Mouse (Mus musculus) spleen, postnatal 4 days (tissue): ENCODE data around the gene Mmp2.
"Not testable (repeated sequence)": the region's sequence is repeated elsewhere in the genome, so short reads cannot be mapped to it uniquely, and the experiment has no call there.

Experiments
- DNase-seq, 2 experiments: peaks; one replicate each; pipeline ENCODE4 v3.0.0; 2022; ENCODE audit warnings: low spot score in 2 of 2

The Mmp2 gene

DNA sequence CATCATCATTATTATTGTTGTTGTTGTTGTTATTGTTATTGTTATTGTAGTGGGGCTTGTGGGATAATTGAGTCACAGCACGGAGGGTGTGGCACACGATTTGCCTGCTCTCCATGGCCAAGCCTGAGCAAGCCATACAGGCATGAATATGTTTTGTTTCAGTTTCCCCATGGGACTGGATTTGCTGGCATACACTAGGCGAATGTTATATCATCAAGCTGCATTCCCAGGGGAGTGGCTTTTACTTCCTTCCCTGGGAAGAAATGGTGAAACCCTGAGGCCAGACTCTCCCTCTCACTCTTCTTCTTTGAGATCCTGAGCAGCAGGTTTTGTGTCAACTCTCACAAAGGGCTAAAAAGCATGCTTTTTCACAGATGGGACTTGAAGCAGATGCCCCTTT lies 11.5 kb downstream of the Mmp2 start:
- DNase-seq = no peak

DNA sequence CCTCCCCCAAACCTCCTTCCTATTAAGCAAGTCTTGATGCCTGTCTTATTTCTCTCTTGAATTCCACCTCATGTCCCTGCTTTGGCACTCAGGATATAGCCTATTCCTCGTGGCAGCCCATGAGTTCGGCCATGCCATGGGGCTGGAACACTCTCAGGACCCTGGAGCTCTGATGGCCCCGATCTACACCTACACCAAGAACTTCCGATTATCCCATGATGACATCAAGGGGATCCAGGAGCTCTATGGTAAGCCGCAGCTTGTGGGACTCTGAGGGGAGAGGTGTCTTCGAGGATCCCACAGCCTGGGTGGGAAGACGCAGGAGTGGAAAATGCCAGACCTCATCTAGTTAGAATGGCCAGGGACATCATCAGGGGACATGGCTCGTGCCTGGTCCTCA lies 12.1 kb downstream of the Mmp2 start:
- DNase-seq = no peak

GRCm38 (mm10) chr8:92839876-92840275 lies 12.8 kb downstream of the Mmp2 start:
- no peak for DNase-seq

GRCm38 (mm10) chr8:92846684-92847083 lies 19.6 kb downstream of the Mmp2 start:
- no peak for DNase-seq

- no peak for DNase-seq
Observed at GRCm38 (mm10) chr8:92847299-92847698, 20.2 kb downstream of the Mmp2 start.

GRCm38 (mm10) chr8:92849261-92849660 lies 22.2 kb downstream of the Mmp2 start:
- DNase-seq = no peak

- DNase-seq = no peak
Observed at GRCm38 (mm10) chr8:92850239-92850638, 23.1 kb downstream of the Mmp2 start.

DNA sequence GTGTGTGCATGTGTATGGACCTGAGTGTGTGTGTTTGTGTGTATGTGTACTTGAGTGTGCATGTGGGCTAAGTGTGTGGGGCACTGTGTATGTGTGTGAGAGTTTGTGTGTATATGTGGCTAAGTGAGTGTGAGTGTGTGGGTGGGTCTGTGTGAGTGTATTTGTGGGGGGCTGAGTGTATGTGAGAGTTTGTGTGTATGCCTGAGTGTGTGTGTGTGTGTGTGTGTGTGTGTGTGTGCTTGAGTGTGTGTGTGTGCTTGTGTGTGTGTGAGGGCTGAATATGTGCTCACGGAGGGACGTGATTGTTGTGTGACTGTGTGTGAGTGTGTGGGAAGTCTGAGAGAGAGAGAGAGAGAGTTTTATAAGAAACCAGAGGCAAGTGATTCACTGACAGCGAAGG lies 24.3 kb downstream of the Mmp2 start:
- no peak for DNase-seq

GRCm38 (mm10) chr8:92853188-92853983 lies 26.3 kb downstream of the Mmp2 start:
- DNase-seq = no peak

DNA sequence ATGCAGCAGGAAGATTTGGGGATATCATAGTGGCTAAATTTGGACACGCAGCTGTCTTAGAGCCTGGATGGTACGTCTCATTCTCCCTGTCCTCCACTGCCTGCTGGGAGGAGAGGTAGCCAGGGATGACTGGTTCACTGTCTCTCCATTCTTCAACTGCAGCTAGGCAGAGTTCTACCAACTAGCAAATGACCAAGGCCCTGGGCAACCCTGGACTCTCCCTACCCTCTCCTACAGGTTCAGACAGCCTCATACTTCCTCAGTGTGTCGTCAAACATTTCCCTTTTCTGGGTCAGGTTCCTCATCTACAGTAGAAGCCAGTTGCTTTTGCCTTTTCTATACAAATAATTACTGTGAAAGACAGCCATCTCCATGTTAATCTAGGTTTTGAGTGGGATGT lies 27.6 kb downstream of the Mmp2 start:
- no peak for DNase-seq

DNA sequence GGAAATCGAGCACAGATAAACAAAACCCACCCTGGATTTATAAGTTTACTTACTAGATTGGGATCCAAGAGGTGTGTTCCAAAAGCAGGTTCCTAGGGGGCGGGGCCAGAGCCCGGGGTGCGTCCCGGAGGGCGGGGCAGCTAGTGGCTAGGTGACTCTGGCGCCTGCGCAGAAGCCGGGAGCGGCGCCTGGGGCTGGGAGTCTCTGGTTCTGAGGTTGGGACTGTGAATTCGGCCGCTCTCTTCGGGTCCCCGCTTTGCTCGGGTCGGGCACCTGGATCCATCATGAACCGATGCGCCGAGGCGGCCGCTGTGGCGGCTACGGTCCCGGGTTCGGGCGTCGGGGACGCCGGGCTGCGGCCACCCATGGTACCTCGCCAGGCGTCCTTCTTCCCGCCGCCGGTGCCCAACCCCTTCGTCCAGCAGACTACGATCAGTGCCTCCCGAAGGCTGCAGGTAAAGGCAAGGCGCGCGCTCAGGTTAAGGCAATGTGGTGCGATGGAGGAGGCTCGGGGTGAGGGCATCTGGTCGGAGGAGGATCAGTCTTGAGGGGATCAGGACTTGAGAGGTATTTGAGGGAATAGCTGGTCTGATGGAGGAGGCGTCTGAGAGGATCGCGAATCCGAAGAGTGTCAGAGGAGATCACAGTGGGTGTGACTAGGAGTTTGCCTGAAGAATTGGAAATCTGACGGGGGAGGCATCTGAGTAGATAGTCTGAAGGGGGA lies 28.2 kb downstream of the Mmp2 start, which contains the start of gene Lpcat2:
Gene Lpcat2, plus strand, starts transcription at position 169 of the 724 bp plus-strand sequence.
- DNase-seq = peak; percentile 61 to 82

DNA sequence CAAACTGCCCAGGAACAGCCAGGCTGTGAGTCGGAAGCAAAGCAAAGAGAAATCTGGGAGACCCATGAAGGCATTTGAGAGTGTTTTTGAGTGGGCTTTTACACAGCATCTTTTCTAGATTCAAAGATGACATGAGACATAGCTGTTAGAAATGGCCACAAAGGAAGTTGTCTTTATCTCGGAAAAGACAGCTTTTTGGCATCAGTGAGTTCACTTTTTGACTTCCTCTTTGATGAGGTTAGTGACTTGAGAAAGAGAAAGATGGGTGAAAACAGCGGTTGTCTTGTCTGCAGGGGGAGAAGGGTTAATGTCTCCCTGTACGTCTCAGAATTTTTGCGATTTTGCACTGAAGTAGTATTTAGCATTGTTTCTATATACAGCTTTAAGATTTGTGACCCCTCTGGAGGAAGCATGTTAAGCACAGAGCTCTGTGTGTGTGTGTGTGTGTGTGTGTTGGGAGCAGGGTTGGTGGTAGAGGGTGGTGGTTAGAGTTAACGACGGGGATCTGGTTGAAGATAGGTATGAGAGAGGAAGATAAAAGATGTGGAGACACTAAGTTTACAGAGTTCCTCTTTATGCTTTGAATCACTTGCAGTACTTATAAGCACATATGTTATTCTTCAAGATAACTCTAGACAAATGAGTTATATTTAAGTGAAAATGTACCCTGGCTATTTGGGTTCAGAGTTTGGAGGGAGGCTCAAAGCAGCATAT lies 29.3 kb downstream of the Mmp2 start:
- no peak for DNase-seq

DNA sequence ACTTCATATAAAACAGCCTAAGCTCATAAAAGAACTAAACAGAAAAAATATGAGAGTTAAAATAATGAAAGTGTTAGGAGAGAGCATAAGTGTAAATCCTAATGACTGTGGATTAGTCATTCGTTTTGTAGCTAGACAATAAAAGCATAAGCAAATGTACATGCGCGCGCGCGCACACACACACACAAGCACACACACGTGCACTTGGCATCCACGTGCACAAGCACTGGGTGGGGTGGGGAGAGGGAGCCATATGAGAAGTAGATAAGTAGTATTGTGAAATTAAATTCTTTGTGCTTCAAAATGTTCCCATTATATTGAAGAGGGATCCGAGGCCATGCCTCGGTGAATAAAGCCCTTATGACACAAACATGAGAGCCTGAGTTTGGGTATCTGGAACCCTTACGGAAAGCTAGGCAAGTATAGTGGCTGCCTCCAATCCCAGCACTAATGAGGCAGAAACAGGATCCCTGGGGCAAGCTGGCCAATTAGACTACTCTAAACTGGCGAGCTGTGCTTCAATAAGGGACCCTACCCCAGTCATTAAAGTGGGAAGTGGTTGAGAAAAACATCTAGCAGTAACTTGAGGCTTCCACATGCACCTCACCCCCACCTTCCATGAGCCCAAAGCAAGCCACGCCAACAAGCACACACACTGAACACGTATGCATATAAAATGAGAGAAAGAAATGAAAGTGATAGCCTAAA lies 31.5 kb downstream of the Mmp2 start:
- DNase-seq = no peak

DNA sequence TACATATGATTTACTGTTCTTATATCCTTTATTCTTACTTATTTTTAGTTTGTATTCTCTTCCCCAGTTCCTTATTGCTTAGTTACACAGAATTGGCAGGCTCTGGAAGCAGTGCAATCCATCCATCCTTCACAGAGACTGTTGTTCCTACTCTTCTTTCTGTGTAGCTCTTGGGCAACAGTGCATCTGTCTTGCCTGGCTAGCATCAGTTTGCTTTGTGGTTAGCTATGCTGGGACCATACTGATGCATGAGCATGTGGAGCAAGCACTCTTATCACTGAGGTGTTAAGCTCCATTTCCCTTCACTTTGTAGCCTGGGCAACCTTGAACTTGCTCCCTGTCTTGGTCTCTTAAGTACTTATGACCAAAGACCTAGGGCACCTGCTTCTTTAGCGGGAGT lies 34.9 kb downstream of the Mmp2 start:
- no peak for DNase-seq

DNA sequence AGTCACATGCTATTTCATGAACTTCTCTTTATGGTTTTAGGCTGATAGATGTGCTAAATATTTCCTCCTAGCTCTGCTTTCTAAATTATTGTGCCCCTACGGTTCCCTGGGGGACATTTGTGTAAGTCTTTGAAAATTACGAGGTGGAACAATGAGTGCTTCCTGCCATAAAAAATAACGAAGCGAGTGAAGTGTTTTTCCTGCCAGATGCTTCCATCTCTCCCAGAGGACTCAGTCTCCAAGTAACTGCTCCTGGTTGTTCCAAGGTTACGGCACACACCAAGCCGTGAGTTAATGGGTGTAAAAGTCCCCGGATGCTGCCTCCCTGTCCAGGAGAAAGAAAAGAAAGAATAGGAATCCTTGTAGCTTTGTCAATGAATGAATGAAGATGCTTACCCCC lies 43.2 kb downstream of the Mmp2 start:
- DNase-seq = no peak

- DNase-seq = no peak
Observed at GRCm38 (mm10) chr8:92872063-92872759, 45.1 kb downstream of the Mmp2 start.

DNA sequence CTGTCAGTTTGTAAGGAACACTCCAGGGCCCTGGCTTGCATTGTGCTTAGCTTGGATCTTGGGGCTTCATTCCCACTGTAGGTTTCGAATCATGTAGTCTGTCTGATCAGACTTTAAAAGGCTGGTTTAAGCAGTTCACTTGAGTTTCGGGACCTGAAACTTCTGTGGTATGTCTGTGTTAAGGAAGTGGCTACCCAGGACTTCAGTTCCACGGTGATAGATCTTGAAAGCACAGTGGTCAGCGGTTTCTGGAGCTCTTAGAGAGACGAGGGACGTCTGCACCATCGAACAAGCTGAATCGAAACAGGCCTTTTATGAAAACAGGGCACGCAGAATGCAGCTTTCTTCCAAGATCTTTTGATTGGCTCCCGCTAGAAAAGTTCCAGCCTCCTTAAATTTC lies 48.7 kb downstream of the Mmp2 start:
- no peak for DNase-seq

DNA sequence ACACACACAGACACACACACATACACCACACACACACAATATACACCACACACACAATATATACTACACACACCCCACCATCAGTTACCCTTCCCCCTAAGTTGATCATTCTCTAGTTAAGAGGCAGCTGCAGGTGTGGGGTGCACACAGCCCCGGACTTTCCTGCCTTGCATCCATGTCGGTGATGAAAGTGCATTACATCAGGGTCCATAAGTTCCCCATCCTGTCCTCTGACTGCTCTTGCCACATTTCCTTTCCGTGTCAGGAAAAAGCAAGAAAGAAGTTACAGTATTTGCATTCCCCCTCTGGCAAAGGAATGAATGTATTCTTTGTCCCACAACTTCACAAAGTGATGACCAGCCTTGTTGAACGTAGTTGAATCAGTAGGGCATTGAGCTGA lies 54.2 kb downstream of the Mmp2 start:
- no peak for DNase-seq

DNA sequence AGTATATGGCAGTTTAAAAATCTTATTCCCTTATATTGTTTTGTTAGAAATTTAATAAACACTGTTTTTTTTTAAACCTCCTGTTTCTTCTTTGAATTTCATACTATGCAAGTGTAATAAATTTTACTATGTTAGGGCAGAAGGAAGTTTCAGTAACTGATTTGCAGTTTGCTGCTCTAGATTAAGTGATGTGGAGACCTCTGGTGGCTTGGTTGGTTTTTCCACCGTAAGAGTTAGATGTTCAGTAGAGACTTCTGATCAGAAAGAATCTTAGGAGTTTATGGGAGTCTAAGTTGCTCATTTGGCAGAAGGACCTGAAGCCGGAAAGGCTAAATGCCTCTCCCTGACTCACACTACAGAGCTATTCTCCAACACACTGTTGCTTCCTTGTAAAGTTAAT lies 56.7 kb downstream of the Mmp2 start:
- no peak for DNase-seq

DNA sequence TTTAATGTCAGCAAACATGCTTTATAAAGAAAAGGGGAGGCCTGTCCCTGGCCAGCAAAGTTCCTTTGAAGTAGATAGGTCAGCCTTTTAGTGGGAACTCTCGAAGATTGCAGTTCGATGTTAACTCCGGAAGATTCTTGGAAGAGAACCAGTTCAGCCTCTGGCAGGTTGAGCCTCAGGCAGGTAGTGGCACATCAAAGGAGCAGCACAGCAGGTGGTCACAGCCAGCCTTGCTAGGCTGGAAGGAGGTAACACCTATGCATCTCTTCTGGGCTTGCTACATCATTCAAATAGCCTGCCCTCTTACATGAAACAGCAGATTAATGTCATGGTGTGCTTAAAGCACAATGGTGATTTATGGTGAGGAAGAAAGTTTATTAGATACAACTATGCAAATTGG lies 65.1 kb downstream of the Mmp2 start:
- DNase-seq = not testable (repeated sequence)

GRCm38 (mm10) chr8:92893870-92894269 lies 66.8 kb downstream of the Mmp2 start:
- no peak for DNase-seq
